7 mouse cellular contexts compared by ENCODE assay signal in genomic region chr2:151535961-151536617, GRCm38 (mm10). TPM values are rescaled to one million over a fixed set of nuclear protein-coding genes. Genes with fewer than 3 reads are reported as not detected.
A peak's percentile ranks its signal among the peaks of the same experiment; 100 is the strongest.
DNase-seq lines count a peak whose midpoint lies in the region; ATAC-seq lines count a peak whose summit lies in the region.

No protein-coding gene starts in this region.

- H3K36me3 ChIP-seq in forebrain, embryonic 13.5 days (ENCODE audit: poor library complexity, severe bottlenecking), result no peaks in the 10 kb centered on the region
- H3K36me3 ChIP-seq in liver, embryonic 16.5 days (ENCODE audit: control insufficient read depth, insufficient read depth), result no peaks in the 10 kb centered on the region
- no peaks in the 10 kb centered on the region for H3K36me3 ChIP-seq in stomach, embryonic 15.5 days

- 29% methylated on average over 1 of the region's 1 CpGs for WGBS in forebrain, embryonic 13.5 days
- 12% methylated on average over 1 of the region's 1 CpGs for WGBS in liver, embryonic 16.5 days (ENCODE audit: insufficient replicate concordance)
- 33% methylated on average over 1 of the region's 1 CpGs for WGBS in stomach, embryonic 15.5 days

- no peaks in the 10 kb centered on the region for H3K27me3 ChIP-seq in forebrain, embryonic 13.5 days
- H3K27me3 ChIP-seq in liver, embryonic 16.5 days (ENCODE audit: control insufficient read depth, insufficient read depth, low read depth, low read length), result no peaks in the 10 kb centered on the region
- no peaks in the 10 kb centered on the region for H3K27me3 ChIP-seq in stomach, embryonic 15.5 days (replicated peaks)

- H3K4me2 ChIP-seq in forebrain, embryonic 13.5 days, result no peak overlapping the region
- H3K4me2 ChIP-seq in liver, embryonic 16.5 days (ENCODE audit: low read depth, low read length), result no peak overlapping the region
- peak overlapping the region; percentile 16 for H3K4me2 ChIP-seq in stomach, embryonic 15.5 days

- peak; percentile 64; the same call in 1 of the 2 replicates for ATAC-seq in forebrain, embryonic 13.5 days
- 0 out of 2 replicates have a peak, but pooled peaks have one; percentile 22 for ATAC-seq in liver, embryonic 16.5 days (ENCODE audit: low read depth)
- ATAC-seq in stomach, embryonic 15.5 days (ENCODE audit: insufficient read depth, low FRiP score, low read depth), result peak; percentile 67; the same call in 1 of the 2 replicates

- no peak overlapping the region for H3K27ac ChIP-seq in forebrain, embryonic 13.5 days
- no peak overlapping the region for H3K27ac ChIP-seq in liver, embryonic 16.5 days (ENCODE audit: low read length)
- H3K27ac ChIP-seq in stomach, embryonic 15.5 days, result peak overlapping the region; percentile 81

- H3K9me3 ChIP-seq in forebrain, embryonic 13.5 days (replicated peaks), result no peaks in the 10 kb centered on the region
- no peaks in the 10 kb centered on the region for H3K9me3 ChIP-seq in liver, embryonic 16.5 days (replicated peaks; ENCODE audit: control insufficient read depth, low read length)
- H3K9me3 ChIP-seq in stomach, embryonic 15.5 days, result no peaks in the 10 kb centered on the region

- no peak overlapping the region for H3K9ac ChIP-seq in forebrain, embryonic 13.5 days
- H3K9ac ChIP-seq in liver, embryonic 16.5 days (ENCODE audit: low read depth, low read length), result no peak overlapping the region
- H3K9ac ChIP-seq in stomach, embryonic 15.5 days, result no peak overlapping the region

- peak; percentile 89 for DNase-seq in 416B (ENCODE audit: low read depth)
- DNase-seq in ES-CJ7 (ENCODE audit: low read depth, low spot score), result peak; percentile 58
- DNase-seq in adrenal gland, adult (ENCODE audit: inconsistent age in 2 of 2, low spot score in 1 of 2), result no peak
- DNase-seq in adrenal gland, adult 18-20 months (ENCODE audit: low spot score in 2 of 2), result no peak

- no peak overlapping the region for H3K4me3 ChIP-seq in forebrain, embryonic 13.5 days
- no peak overlapping the region for H3K4me3 ChIP-seq in liver, embryonic 16.5 days (ENCODE audit: low read depth, low read length)
- H3K4me3 ChIP-seq in stomach, embryonic 15.5 days (replicated peaks), result no peak overlapping the region

- peaks cover 7% of the 10 kb centered on the region; the same call in 1 of the 2 replicates for H3K4me1 ChIP-seq in forebrain, embryonic 13.5 days
- peaks cover 2% of the 10 kb centered on the region; the same call in 1 of the 2 replicates for H3K4me1 ChIP-seq in liver, embryonic 16.5 days (ENCODE audit: control insufficient read depth, low read depth, low read length)
- peaks cover 5% of the 10 kb centered on the region; the same call in 1 of the 2 replicates for H3K4me1 ChIP-seq in stomach, embryonic 15.5 days

RNA-seq across cellular contexts. Expression of gene Fkbp1a, which starts 6.2 kb away (rescaled TPM):
- 529 and 558 TPM in 2 replicates for polyA plus RNA-seq in forebrain, embryonic 13.5 days (2015; fragmentation: Nextera tagmentation; extraction: Ambion mirVana)
- 112 and 114 TPM in 2 replicates for polyA plus RNA-seq in liver, embryonic 16.5 days (2015; fragmentation: Nextera tagmentation; extraction: Ambion mirVana)
- 586 and 594 TPM in 2 replicates for polyA plus RNA-seq in stomach, embryonic 15.5 days (2015; fragmentation: Nextera tagmentation; extraction: Ambion mirVana)
- total RNA-seq in adrenal gland, adult 18-20 months (2021), result 100 to 1,000 TPM; 257 to 301 TPM

RNA-seq across cellular contexts. Expression of gene Sdcbp2, which starts 36.3 kb away (rescaled TPM):
- 0.35 and 0.58 TPM in 2 replicates for polyA plus RNA-seq in forebrain, embryonic 13.5 days (2015; fragmentation: Nextera tagmentation; extraction: Ambion mirVana)
- polyA plus RNA-seq in liver, embryonic 16.5 days (2015; fragmentation: Nextera tagmentation; extraction: Ambion mirVana), result 0.06 and 0.24 TPM in 2 replicates
- polyA plus RNA-seq in stomach, embryonic 15.5 days (2015; fragmentation: Nextera tagmentation; extraction: Ambion mirVana), result 19.2 and 19.3 TPM in 2 replicates
- 1 to 10 TPM in 1 of 2 experiments, under 1 TPM in 1; 0.80 to 2.0 TPM for total RNA-seq in adrenal gland, adult 18-20 months (2021)

RNA-seq across cellular contexts. Expression of gene Nsfl1c, which starts 42.1 kb away (rescaled TPM):
- 282 and 294 TPM in 2 replicates for polyA plus RNA-seq in forebrain, embryonic 13.5 days (2015; fragmentation: Nextera tagmentation; extraction: Ambion mirVana)
- 54.7 and 63.0 TPM in 2 replicates for polyA plus RNA-seq in liver, embryonic 16.5 days (2015; fragmentation: Nextera tagmentation; extraction: Ambion mirVana)
- polyA plus RNA-seq in stomach, embryonic 15.5 days (2015; fragmentation: Nextera tagmentation; extraction: Ambion mirVana), result 174 and 201 TPM in 2 replicates
- 100 to 1,000 TPM; 143 to 159 TPM for total RNA-seq in adrenal gland, adult 18-20 months (2021)

Comparison
In these comparisons a context has a peak if more than half of its experiments do, and no peak if none do; other contexts are left out.
1. DNase-seq: peak in 416B (single experiment) and ES-CJ7 (single experiment); none in adrenal gland, adult (0 of 2) and adrenal gland, adult 18-20 months (0 of 2).
2. RNA of gene Sdcbp2, which starts 36.3 kb away (polyA plus RNA-seq): 19.2 to 19.3 TPM in stomach, embryonic 15.5 days; 0.35 to 0.58 TPM in forebrain, embryonic 13.5 days and 0.06 to 0.24 TPM in liver, embryonic 16.5 days; every median in the first group is over 10 times any median in the second.
3. Peak in every context shown above with its lines, with median percentiles within 50 percentile points of each other: ATAC-seq.